Mouse (Mus musculus): Measurements from ENCODE around the gene Trim37.

DNA sequence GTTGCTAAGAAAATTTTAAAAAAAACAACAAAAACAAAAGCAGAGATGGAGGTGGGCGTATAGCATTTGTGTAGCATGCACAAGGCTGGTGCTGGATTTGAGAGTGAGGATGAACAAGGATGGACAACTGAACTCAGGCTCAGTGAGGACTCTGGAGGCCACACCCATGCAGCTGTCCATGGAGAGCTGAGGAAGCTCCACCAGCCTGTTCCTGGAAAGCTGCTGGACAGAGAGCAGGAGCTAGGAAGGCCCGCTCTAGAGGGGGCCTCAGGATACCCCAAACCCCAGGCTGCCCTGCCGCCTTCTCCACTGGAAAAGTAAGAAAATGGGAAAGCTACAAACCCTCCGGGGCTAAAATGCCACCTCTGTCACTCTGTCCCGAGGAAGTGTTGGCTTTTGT is 130.4 kb downstream of the Trim37 start:
- TF ChIP-seq CTCF (IDR thresholded peaks at IDR 0.05; ENCODE audit: extremely low read depth, insufficient read depth, insufficient read length, insufficient replicate concordance) (no peak), POLR2A (IDR thresholded peaks at IDR 0.05; ENCODE audit: low read depth, low read length) (no peak)
